Mouse (Mus musculus) kidney, adult 8-10 months (tissue): ENCODE measurements around the gene Vwa8.

Source experiments
- DNase-seq, 2 experiments: peaks; one replicate each; pipeline ENCODE4 v3.0.0; 2022

Vwa8 gene

DNA sequence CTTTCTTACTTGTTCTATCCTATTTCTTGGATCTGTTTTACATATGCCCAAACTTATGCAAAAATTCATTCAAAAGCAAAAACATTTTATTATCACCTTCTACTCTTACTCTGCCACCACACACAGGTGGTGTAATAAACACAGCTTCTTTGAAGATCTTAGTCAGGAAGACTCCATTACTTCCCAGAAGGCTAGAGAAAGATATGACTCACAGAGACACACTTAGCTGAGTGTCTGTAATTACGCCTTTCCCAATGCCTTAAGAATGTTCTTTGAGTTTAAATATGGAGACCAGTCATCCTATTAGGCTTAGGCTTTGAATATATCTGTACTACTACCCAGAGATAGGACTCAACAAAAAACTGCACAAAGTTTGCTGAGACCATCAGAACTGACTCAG, 338.1 kb downstream of the Vwa8 start:
- DNase-seq = no peak

DNA sequence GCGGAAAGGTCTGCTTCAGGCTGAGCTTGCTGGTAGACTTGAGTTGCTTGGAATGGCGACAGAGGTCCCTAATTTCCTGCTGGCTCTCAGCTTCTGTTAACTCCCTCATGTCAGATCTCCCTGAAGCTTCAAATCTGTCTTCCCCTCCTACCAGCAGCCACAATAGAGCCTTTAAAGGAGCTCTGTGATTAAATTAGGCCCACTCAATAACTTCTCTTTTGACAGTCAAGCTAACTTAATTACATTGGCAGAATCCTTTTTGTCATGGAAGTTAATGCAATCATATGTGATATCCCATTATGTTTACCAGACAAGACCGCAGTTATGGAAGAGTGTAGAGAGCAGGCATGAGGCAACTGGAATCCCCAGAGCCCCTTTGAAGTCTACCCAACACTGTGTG, 347.9 kb downstream of the Vwa8 start:
- no peak for DNase-seq

- no peak for DNase-seq
Observed at GRCm38 (mm10) chr14:79198066-79198465, 349.2 kb downstream of the Vwa8 start.

DNA sequence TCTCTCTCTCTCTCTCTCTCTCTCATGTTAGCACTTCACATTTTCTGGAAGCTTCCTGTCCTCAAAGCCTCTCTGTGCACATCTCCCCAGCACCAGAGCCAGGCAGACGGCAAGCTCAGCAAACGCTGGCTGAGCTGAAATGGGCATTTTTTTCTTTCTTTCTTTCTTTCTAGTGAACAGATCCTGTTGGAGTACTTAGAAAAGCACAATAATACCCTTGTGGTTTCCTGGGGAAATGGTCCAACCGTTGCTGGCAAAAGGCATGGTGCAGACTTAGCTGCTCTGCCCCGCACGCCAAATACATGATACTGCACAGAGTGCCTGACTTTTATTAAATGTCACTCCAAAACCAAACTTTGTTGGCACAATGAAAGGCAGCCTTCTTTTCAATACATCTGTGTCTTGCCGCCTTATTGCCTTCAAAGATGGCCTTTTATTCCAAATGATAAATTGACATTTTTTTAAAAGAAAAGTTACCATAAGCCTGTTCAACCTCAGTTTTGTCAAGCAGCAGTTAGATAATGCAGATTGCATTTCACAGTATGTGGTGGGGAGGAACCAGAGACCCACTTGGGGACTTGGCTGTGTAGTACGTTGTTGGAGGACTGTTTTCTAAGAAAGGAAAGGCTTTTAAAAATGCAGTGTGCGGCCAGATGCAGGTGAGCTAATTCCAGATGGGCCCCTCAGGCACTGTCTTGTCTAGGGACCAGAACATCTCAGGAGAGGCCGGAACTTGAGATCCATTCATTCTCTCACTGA, 351.5 kb downstream of the Vwa8 start:
- DNase-seq = no peak

GRCm38 (mm10) chr14:79200892-79201285, 352.0 kb downstream of the Vwa8 start:
- DNase-seq = no peak

DNA sequence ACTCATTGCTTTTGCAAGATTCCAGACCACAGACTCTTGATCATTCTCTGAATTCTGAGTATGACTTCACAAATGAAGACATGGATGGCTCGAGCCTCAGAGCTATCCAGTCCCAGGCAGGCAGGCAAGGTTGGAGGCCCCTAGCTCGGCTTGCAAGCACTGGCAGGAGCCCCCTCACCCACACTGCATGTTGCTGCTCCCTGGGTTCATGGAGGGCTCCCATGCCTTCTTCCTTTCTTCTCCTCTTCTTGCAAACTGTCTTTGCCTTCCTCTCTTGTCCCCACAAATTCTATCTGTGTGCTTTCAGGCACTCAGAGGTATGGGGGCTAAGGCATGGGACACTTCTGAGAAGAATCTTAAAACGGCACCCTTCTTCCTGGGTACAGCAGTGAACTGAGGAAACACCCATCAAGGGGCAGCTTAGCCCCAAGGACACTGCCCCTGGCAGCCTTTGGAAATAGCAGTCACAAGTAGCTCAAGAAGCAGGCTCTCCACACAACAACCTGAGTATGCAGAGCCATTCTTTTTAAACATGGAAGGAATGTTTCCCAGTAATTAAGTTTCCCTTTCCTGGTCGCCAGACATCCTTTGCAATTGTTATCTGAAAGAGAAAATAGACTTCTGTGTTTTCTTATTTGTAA, 354.0 kb downstream of the Vwa8 start:
- DNase-seq = no peak

DNA sequence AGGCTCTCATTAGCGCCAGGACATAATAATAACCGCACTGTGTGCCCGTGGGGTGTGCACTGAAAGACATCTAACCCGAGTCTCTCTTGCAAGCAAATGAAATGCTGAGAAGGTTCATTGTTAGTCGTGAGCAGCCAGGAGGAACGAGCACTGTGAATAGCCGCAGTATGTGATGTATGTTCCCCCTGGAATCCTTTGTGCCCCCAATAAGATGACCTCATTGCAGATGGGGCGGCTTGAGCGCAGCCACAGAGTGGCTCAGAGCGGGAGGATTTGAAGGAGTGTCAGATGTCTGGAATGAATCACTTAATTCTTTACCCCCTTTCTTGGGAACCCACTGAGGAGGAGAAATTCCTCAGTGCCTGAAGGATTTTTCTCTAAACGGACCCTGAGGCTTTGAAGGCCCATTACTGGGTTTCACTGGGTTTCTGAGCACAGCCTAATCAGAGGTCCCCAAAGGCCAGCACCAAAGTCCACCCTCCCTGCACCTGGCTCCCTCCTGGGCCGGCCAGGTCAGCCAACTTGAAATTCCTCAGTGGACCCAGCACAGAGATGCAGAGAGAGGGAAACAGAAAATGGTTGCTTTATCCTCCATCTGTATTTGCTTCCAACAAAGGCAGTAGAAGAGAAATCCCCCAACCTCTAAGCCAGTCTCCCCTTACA, 354.8 kb downstream of the Vwa8 start:
- DNase-seq = no peak

DNA sequence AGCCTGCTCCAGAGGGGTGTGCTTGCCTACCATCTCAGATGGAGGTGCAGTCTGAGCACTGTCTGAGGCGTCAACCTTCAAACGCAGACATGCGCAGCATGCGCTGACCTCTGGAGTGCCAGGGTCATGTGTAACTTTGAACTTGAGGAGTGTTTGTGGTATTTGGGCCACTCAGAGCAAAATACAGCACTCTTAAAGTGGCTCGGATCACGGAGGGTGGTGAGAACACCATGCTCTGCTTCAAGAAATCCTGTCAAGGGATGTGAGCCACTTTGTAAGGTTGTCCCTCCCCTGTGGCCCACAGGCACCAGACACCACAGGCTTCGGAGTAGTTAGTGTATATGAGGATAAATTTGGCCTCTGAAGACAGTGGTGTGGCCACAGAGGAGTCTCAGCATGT, 356.0 kb downstream of the Vwa8 start:
- DNase-seq = no peak

GRCm38 (mm10) chr14:79206210-79206609, 357.4 kb downstream of the Vwa8 start:
- DNase-seq = peak; percentile 29 to 49

GRCm38 (mm10) chr14:79208468-79208867, 359.6 kb downstream of the Vwa8 start:
- DNase-seq = no peak

DNA sequence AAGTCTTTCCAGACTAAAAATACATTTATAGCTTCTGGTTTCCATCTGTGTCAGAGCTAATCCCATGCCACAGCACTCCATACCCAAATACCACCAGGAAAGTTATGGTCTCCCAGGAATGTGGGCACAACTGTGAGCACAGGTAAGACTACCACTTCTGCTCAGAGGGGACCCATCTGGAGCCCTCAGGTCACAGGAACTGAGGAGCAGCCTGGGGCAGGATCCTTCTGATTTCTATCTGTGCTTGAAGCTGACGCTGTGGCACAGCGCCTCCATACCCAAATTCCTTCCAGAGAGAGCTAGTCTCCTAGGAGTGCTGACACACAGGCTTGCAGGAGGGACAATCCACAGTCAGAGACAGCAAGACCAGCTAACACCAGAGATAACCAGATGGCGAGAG, 361.0 kb downstream of the Vwa8 start:
- no peak for DNase-seq

GRCm38 (mm10) chr14:79212380-79212991, 363.6 kb downstream of the Vwa8 start:
- DNase-seq = no peak

DNA sequence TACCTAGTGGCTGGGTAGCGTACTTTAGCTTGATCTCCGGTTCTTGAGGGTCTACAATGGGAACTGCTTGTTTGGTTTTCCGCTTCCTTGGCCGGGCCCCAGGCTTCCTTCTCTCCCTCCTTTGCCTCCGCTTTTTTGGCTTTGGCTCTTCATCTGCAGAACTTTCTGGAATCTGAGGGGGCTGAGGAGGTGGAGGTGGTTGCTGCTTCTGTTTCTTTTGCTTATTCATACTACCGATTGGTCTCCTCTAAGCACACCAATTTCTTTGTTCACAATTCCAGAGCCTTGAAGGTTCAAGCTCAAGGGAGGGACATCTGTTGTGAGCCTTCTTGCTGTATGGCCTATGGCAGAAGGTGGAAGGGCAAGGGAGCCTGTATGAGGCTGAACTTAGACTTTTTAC, 365.3 kb downstream of the Vwa8 start:
- no peak for DNase-seq

DNA sequence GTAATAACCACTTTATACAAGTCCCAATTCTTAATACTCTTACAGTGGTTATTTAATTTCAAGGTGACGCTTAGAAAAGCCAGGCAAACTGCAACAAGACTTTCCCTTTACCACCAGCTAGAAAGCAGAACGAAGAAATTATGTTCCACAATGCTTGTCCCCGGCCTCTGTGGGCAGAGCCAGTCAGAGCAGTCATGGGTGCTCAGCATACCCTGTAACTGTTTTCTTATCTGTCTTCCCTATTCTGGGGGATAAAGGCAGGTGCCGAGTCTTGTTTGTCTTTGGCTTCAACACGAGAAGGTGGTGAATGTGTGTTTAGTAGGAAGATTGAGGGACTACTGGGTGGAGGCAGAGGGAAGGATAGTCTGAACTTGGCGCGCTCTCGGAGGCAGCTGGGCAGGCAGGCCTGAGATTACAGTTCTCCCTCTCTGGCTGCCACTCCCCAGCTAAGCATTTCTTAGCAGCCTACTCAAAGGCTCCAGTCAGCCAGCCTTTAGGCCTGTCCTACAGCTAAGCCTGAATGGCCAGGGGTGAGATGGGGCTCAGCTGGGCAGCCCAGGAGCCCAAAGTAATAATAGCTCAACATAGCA, 365.9 kb downstream of the Vwa8 start:
- no peak for DNase-seq

DNA sequence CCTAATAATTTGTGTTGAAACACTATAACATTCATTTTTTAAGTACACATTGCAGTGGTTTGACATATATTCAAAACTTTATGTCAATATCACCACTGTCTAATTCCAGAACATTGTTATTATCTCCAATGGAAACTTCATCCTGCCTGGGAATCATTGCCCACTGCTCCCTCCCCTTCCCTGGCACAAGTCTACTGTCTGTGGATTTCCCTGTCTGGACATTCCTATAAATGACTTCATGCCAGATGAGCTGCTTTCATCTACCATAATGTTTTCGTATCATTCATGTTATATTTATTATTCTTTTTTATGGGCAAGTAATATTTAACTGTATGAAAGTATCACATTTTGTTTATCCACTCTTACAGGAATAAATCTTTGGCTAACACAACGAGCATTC, 367.5 kb downstream of the Vwa8 start:
- DNase-seq = no peak

GRCm38 (mm10) chr14:79223431-79224036, 374.7 kb downstream of the Vwa8 start:
- DNase-seq = no peak

GRCm38 (mm10) chr14:79225458-79225857, 376.6 kb downstream of the Vwa8 start:
- no peak for DNase-seq

DNA sequence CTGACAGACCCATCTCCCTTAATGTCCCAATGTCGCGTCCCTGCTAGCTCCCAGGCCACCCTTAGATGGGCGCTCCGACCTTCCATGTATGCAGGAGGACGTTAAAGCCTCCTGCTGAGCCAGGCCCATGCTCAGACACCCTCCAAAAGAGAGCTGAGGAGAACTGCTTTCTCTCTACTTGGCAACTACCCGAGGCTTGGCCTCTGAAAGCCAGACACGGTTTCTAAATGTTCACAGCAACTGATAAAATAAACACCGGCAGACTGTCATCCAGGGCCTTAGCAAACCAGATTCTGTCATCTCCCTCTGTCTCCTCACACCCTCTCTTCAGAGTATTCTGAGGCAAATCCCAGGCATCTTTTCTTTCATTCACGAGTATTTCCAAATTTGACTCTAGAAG, 377.2 kb downstream of the Vwa8 start:
- DNase-seq = no peak

DNA sequence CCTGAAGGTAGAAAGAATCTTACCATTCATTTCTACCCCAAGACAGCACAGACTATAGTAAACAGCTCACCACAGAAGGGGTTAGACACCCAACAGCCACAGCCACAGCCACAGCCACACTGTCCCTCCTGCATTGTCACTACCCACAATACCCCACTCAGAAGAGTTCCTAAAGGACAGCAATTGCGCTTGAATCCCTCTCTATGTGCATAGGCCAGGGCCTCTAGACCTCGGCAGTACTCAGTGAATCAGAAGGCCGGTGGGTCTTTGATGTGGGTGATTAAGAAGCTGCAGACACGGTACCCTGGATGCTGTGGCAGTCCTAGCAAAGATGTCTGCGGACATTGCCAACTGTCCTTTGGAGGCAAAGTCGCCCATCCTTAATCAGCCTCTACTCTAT, 377.9 kb downstream of the Vwa8 start:
- DNase-seq = no peak

DNA sequence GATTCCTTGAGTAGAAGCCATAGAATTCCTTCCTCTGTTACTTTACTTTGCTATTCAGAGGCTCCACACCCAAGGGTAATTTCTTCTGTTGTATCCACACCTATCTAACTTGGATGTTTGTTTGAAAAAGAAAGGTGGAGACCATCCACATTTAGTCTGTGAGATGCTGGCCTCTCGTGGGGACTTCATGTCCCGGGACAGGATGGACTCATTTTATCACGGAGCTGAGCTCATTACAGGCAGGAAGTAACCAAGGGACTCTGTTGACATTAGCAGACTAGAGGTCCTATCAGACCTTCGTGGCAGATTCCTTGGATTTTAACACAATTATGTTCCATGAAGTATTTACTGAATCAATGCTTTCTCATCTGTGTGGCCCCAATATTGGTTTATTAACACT, 379.1 kb downstream of the Vwa8 start:
- peak in 1 of 2 experiments; percentile 5 for DNase-seq

GRCm38 (mm10) chr14:79231677-79232076, 382.8 kb downstream of the Vwa8 start:
- DNase-seq = no peak

GRCm38 (mm10) chr14:79233697-79234096, 384.8 kb downstream of the Vwa8 start:
- DNase-seq = no peak

DNA sequence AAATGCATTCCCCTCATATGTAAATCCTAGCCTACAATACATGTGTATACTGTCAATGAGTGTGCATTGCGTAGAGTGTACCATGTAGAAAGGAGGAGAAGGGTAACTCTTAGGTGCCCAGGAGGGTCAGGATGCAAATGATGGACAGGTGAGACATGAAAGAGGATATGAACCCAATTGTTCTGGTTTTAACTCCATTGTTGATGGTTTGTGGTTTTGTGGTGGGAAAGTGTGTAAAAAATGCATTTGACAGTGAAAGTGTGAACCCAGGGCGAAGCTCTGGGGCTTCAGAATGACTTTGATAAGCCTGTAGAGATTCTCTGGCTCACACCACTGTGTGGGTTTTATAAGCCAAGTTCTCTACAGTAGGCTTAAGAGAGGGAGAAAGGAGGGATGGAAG, 385.7 kb downstream of the Vwa8 start:
- DNase-seq = no peak
